Mouse (Mus musculus): Measurements from ENCODE around the gene Ahnak.
A peak's percentile ranks its signal among the peaks of the same experiment; 100 is the strongest.
"Not testable (repeated sequence)": the region's sequence is repeated elsewhere in the genome, so short reads cannot be mapped to it uniquely, and the experiment has no call there.

Gene Ahnak

GRCm38 (mm10) chr19:9040649-9041048 lies 51.6 kb downstream of the Ahnak start:
- DNase-seq (ENCODE audit: low read depth, low spot score): peak; percentile 65

DNA sequence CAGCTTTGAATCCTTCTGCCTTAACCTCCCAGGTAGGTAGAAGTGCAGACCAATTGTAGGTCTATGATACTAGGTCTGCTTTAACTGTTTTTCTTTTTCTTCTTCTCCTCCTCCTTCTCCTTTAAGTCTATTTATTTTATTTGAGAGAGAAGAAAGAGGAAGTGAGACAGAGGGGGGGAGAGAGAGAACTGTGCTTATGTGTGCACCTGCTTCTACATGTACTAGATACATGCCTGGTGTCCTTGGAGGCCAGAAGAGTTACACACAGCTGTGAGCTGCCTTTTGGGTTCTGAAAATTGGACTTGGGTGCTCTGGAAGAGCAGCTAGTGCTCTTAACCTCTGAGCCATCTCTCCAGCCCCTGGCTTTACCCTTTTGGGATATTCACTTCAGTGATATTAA lies 52.0 kb downstream of the Ahnak start:
- DNase-seq (ENCODE audit: low read depth, low spot score): no peak

GRCm38 (mm10) chr19:9043123-9043522 lies 54.0 kb downstream of the Ahnak start:
- DNase-seq (ENCODE audit: low read depth, low spot score): no peak

DNA sequence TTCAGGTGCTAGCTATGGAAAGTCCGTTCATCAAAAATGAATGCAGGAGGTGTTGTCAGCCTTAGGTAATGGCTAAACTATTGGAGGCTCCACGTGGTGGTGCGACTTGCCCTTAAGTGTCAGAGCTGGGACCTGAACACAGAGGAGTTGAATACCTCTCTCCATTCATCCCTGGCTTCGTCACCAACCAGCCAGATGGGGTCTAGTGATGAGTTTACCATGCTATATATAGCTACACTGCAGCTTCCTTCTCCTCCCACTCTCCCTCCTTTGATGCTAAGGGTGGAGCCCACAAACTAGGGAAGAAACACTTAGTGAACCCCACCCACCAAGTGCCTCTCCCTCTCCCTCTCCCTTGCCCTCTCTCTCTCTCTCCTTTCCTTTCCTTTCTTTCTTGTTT lies 55.2 kb downstream of the Ahnak start:
- DNase-seq (ENCODE audit: low read depth, low spot score): peak; percentile 45

GRCm38 (mm10) chr19:9047207-9047945 lies 58.3 kb downstream of the Ahnak start:
- peak; percentile 53 for DNase-seq (ENCODE audit: low read depth, low spot score)

- no peak for DNase-seq (ENCODE audit: low read depth, low spot score)
Observed at GRCm38 (mm10) chr19:9047946-9048387, 58.9 kb downstream of the Ahnak start.

DNA sequence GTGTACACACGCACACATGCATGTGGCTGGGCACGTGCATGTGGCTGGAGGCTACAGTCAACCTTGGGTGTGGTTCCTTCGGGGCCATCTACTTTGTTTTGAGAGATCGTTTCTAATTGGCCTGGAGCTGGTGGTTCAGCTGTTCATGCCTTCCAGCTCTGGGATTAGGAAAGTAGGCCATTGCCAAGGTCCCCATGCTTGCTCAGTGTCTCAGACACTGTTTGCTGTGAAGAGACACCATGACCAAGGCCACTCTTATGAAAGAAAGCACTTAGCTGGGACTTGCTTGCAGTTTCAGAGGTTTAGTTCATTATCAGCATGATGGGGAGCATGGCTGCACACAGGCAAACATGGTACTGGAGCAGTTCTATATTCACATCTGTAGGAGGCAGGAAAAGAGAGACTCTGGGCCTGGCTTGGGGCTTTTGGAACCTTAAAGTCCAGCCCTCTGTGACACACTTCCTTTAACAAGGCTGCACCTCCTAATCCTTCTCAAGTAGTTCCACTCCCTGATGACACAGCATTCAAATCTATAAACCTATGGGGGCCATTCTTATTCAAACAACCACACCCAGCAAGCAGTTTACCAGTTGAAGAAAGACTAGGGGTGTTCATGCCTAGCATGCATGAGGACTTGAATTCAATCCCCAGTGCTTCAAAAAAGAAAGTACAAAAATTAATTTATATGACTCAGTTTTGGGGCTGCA lies 60.0 kb downstream of the Ahnak start:
- peak; percentile 35 for DNase-seq (ENCODE audit: low read depth, low spot score)

GRCm38 (mm10) chr19:9050294-9051229 lies 61.5 kb downstream of the Ahnak start:
- no peak for DNase-seq (ENCODE audit: low read depth, low spot score)

DNA sequence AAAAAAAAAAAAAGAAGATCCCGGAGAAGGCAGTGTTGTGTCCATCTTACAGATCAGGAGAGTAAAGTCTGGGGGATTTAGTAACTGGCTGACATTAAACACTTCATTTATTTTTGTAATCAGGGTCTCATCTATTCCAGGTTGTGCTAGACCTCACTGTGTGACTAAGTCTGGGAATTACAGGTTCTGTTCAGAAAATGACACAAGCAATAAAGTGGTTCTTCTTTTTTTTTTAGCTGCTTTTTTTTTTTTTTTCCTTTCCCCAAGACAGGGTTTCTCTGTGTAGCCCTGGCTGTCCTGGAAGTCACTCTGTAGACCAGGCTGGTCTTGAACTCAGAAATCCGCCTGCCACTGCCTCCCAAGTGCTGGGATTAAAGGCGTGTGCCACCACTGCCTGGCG lies 62.9 kb downstream of the Ahnak start:
- DNase-seq (ENCODE audit: low read depth, low spot score): not testable (repeated sequence)

DNA sequence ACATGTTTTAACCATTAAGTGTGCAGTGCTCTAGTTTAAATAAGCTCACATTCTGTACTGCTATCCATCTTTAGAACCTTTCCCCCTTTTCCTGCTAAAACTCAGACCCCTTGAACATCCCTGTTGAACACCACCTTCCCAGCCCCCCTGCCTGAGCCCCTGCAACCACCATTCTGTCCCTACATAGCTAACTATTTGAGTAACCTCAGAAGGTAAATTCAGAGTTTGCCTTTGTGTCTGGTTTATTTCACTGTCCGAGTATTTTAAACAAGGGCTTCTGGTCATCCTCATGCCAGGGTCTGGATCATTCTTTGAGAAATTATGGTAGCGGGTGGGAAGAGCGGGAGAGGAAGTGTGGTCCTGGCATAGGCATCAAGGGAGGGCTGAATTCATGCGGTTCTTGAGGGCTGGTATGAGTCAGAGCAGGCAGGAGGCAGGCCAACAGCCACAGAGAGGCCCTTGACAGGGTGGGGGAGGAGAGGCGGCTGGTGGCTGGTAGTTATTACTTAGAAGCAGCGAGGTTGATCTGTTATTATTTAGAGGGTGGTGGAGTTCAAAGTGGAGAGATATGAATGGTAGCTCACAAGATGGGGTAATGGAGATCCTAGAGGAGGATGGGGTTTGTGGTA lies 63.8 kb downstream of the Ahnak start:
- no peak for DNase-seq (ENCODE audit: low read depth, low spot score)

DNA sequence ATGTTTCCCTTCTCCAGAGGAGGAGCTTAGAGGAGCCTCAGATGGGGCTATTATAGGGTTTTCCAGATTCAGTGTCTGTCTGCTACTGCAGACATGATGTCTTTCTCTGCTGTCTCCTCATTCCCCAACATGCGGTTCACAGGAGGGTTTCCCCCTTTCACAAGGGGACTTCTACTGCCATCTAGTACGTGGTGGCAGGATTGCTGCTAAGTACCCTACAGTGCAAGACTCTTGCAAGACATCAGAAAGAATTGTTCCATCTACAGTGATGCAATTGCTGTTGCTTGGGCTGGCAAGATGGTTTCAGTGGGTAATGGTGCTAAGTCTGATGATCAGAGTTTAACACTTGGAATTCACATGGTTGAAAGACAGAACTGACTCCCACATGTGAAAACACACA lies 66.1 kb downstream of the Ahnak start:
- peak; percentile 24 for DNase-seq (ENCODE audit: low read depth, low spot score)

DNA sequence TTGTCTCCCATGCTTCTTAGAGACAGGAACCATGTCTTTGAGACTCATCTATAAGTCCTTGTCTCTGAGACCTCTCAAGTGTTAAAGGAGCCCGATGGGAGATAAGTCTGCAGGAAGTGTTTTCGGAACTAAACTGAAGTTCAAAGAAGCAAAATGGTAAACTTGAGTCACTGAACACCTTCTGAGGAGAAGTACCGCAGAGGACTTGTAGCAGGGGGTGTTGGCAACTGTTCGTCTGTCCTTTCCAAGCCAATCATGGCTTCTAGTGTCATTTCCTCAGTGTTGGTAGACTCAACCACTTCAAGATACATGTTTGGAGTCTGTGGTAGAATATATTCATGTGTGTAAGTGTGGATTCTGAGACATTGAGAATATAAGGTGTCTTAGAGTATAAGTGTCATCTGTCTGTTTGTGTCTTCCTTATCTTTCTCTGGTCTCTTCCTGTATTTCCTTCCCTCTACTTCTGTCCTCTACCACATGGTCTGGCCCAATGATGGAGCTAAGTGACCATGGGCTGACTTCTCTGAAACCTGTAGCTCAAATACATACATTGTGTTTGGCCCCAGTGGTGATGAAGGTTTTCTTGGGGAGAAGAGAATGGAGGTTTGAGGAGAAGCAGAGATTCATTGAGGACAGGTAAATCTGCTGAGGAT lies 66.7 kb downstream of the Ahnak start:
- no peak for DNase-seq (ENCODE audit: low read depth, low spot score)

DNA sequence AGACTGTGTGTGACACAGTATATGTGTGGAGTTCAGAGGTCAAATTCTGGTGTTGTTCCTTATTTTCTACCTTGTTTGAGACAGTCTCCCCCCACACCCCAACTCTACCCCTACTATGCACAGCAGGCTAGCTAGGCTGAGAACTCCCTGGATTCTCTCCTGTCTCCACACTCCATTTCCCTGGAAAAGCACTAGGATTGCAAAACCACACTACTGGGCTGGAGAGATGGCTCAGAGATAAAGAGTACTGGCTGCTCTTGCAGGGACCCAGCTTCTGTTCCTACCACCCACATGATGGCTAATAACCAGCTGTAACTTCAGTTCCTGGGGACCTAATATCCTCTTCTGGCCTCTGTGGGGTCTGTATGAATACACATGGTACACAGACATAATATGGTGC lies 68.6 kb downstream of the Ahnak start:
- DNase-seq (ENCODE audit: low read depth, low spot score): no peak

- DNase-seq (ENCODE audit: low read depth, low spot score): no peak
Observed at GRCm38 (mm10) chr19:9058331-9058884, 69.3 kb downstream of the Ahnak start.

DNA sequence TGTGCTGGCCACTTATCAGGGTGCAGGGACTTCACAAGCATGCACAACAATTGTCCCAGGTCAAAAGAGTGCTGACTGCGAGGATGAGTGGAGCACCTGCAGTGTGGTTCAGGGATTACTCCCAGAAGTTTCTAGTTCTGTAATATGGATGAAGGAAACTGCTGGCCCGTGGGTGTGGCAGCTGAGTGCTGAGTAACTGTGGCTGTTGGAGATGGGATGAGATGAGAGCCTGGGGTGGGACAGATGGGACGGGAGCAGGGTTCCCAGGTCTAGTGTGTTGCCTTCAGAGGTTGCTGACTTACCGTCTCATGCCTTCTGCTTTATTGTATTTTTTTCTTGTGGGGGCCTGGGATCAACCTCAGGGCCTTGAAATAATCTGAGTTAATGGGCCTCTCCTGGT lies 69.9 kb downstream of the Ahnak start:
- no peak for DNase-seq (ENCODE audit: low read depth, low spot score)

- no peak for DNase-seq (ENCODE audit: low read depth, low spot score)
Observed at GRCm38 (mm10) chr19:9059391-9059790, 70.3 kb downstream of the Ahnak start.

DNA sequence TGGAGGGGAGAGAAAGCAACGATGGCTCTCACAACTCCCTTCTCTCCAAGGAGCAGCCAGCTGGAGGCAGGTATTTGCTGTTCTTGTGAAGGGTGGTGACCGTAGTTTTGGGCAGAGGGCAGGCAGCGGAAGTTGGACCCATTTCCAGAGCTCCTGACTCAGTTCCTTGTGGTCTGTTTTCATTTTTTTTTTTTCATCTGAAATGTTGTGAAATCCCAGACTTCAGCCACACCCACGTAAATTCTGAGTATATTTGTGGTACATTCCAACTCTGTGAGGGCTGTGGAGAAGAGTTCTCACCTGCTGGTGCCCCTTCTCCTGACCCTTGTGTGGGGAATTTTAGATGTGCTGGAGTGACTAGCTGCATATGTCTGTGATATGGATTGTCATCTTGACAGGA lies 71.0 kb downstream of the Ahnak start:
- no peak for DNase-seq (ENCODE audit: low read depth, low spot score)

DNA sequence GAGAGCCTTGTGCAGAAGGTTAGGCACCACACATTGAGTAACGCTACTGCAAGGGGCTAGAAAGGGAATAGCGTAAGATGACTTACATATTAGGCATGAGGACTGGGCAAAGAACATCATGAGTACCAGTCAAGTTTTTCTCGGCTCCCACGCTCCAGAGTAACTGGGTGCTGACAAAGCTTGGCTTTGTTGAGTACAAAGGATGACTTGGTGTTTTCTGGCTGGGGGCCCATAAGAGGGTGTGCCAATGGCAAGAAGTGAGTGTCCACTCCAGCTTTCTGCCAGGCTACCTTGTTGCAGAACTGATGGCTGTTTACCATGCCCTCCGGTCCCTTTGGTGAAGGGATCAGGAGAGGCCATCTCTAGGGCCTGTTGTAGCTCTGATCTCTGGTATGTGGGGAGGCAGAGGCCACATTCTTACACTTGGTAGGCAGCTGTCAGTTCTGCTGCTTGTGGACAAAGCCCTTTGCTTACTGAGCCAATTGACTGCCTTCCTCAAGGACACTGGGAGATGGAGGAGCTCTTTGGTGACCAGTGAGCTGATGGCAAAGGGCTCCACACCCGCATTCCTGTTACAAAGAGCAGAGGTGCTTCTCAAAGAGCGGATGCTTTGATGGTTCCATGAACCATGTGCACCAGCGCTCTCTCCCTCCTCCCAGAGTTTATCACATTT lies 72.3 kb downstream of the Ahnak start:
- peak; percentile 64 for DNase-seq (ENCODE audit: low read depth, low spot score)

GRCm38 (mm10) chr19:9062822-9063221 lies 73.7 kb downstream of the Ahnak start:
- no peak for DNase-seq (ENCODE audit: low read depth, low spot score)

DNA sequence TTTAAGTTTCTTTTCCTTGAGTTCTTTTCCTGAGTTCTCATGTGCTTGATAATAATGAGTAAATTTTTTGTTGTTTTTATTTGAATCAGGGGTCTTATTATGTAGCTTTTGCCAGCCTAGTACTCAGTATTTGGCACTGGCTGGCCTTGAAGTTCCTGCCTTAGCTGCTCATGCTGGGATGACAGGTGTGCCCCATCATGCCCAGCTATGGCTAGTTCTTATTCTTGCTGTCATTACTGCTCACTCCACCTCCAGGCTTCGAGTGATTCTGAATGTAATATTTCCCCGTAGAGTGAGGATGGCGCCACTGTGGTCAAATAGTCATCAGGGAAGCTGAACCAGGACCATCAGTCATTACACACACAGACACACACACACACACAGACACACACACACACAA lies 74.7 kb downstream of the Ahnak start:
- no peak for DNase-seq (ENCODE audit: low read depth, low spot score)
